Mouse (Mus musculus) intestine, embryonic 15.5 days (tissue): ENCODE data around the gene Apc2. TPM values are rescaled to one million over a fixed set of nuclear protein-coding genes. Genes with fewer than 3 reads are reported as not detected.
"Not testable (repeated sequence)": the region's sequence is repeated elsewhere in the genome, so short reads cannot be mapped to it uniquely, and the experiment has no call there.

Source experiments
- ATAC-seq: fragments of 200-750 bp; cut with Nextera tagmentation; 2 replicates; pipeline ENCODE4 v1.8.0; 2017; ENCODE audit warnings: moderate TSS enrichment, moderate library complexity
- H3K27ac ChIP-seq: fragments of 300-500 bp; sonication (generic); 2 replicates; pipeline ENCODE4 v1.5.1; 2015; ENCODE audit warnings: mild to moderate bottlenecking, inconsistent platforms
- H3K27me3 ChIP-seq: fragments of 300-500 bp; sonication (generic); replicated peaks from 2 replicates; pipeline ENCODE4 v1.6.1; 2015; ENCODE audit warnings: inconsistent platforms
- H3K36me3 ChIP-seq: fragments of 300-500 bp; sonication (generic); 2 replicates; pipeline ENCODE4 v1.6.1; 2015; ENCODE audit warnings: inconsistent platforms
- H3K4me1 ChIP-seq: fragments of 300-500 bp; sonication (generic); replicated peaks from 2 replicates; pipeline ENCODE4 v1.6.1; 2015; ENCODE audit warnings: inconsistent platforms
- H3K4me2 ChIP-seq: fragments of 300-500 bp; sonication (generic); replicated peaks from 2 replicates; pipeline ENCODE4 v1.6.1; 2015; ENCODE audit warnings: mild to moderate bottlenecking, inconsistent platforms
- H3K4me3 ChIP-seq: fragments of 300-500 bp; sonication (generic); replicated peaks from 2 replicates; pipeline ENCODE4 v1.5.1; 2015; ENCODE audit warnings: inconsistent platforms
- H3K9ac ChIP-seq: fragments of 300-500 bp; sonication (generic); 2 replicates; pipeline ENCODE4 v1.6.1; 2015; ENCODE audit warnings: inconsistent platforms
- H3K9me3 ChIP-seq: fragments of 300-500 bp; sonication (generic); 2 replicates; pipeline ENCODE4 v1.6.1; 2016; ENCODE audit warnings: inconsistent platforms
- WGBS: fragments of 180-500 bp; shearing (Covaris S2); methylation state at CpG from one replicate; pipeline ENCODE4 v1.1.7; 2015; 5-methylcytosine and 5-hydroxymethylcytosine counted together
- polyA plus RNA-seq: library from polyadenylated mRNA; unstranded; fragments of >200 nt; fragmentation: Nextera tagmentation; extraction: Ambion mirVana; gene quantifications from 2 replicates; pipeline ENCODE4 v1.2.1, GENCODE M21; 2015

The Apc2 gene
- 4.9 and 6.5 TPM in 2 replicates for polyA plus RNA-seq

- Histone ChIP-seq H3K4me3 (peak within 1 kb of the TSS; percentile 37), H3K27me3 (peaks cover 37% of the 10 kb centered on the region), H3K27ac (no peak within 1 kb of the TSS), H3K4me2 (peak within 1 kb of the TSS; percentile 78), H3K36me3 (peaks cover 12% of the 10 kb centered on the region), H3K9ac (peak within 1 kb of the TSS; percentile 47), H3K9me3 (no peaks in the 10 kb centered on the region), H3K4me1 (peaks cover 22% of the 10 kb centered on the region)
- 3% methylated on average over 26 of the region's 26 CpGs for WGBS
- ATAC-seq = peak; percentile 52
These were observed at the start of gene Apc2 for GRCm38 (mm10) chr10:80295618-80296425. Gene Apc2 (plus strand): TSS chr10:80295977.

- 46% methylated on average over 6 of the region's 6 CpGs for WGBS
- peaks cover 25% of the 10 kb centered on the region for H3K36me3 ChIP-seq
- H3K4me1 ChIP-seq = peaks cover 20% of the 10 kb centered on the region
- no peak overlapping the region for H3K9ac ChIP-seq
- H3K4me3 ChIP-seq = no peak overlapping the region
- no peaks in the 10 kb centered on the region for H3K27me3 ChIP-seq
- no peak overlapping the region for H3K27ac ChIP-seq
- ATAC-seq = no peak
- no peak overlapping the region for H3K4me2 ChIP-seq
- no peaks in the 10 kb centered on the region for H3K9me3 ChIP-seq
These were observed 47.9 kb upstream of the Apc2 start for GRCm38 (mm10) chr10:80247849-80248248.

GRCm38 (mm10) chr10:80248437-80248836 lies 47.3 kb upstream of the Apc2 start:
- Histone ChIP-seq H3K4me2 (peak overlapping the region; percentile 80), H3K4me3 (peak overlapping the region; percentile 73), H3K36me3 (peaks cover 24% of the 10 kb centered on the region), H3K4me1 (peaks cover 20% of the 10 kb centered on the region)
- not testable (repeated sequence) for H3K9ac ChIP-seq, ATAC-seq, H3K9me3 ChIP-seq, H3K27me3 ChIP-seq, H3K27ac ChIP-seq
- WGBS = 26% methylated on average over 3 of the region's 3 CpGs

GRCm38 (mm10) chr10:80248971-80249640 lies 46.7 kb upstream of the Apc2 start, which contains the start of gene Ndufs7:
Gene Ndufs7 (plus strand): TSS chr10:80249121.
- WGBS = under 1% methylated on average over 53 of the region's 53 CpGs
- peak within 1 kb of the TSS; percentile 90 for H3K27ac ChIP-seq
- H3K9me3 ChIP-seq = no peaks in the 10 kb centered on the region
- H3K36me3 ChIP-seq = peaks cover 21% of the 10 kb centered on the region
- H3K4me1 ChIP-seq = peaks cover 20% of the 10 kb centered on the region
- peak within 1 kb of the TSS; percentile 75 for H3K9ac ChIP-seq
- H3K4me3 ChIP-seq = peak within 1 kb of the TSS; percentile 73
- peak; percentile 94 for ATAC-seq
- H3K27me3 ChIP-seq = no peaks in the 10 kb centered on the region
- peak within 1 kb of the TSS; percentile 80 for H3K4me2 ChIP-seq

- ATAC-seq = no peak
- Histone ChIP-seq H3K27me3 (no peaks in the 10 kb centered on the region), H3K4me3 (peak overlapping the region; percentile 73), H3K36me3 (peaks cover 23% of the 10 kb centered on the region), H3K9ac (peak overlapping the region; percentile 75), H3K9me3 (no peaks in the 10 kb centered on the region), H3K27ac (peak overlapping the region; percentile 90), H3K4me2 (peak overlapping the region; percentile 80), H3K4me1 (peaks cover 23% of the 10 kb centered on the region)
- 40% methylated on average over 2 of the region's 2 CpGs for WGBS
These were observed 45.7 kb upstream of the Apc2 start for GRCm38 (mm10) chr10:80250059-80250458.

GRCm38 (mm10) chr10:80250573-80250972 lies 45.2 kb upstream of the Apc2 start:
- peaks cover 24% of the 10 kb centered on the region for H3K36me3 ChIP-seq
- no peaks in the 10 kb centered on the region for H3K9me3 ChIP-seq
- no peaks in the 10 kb centered on the region for H3K27me3 ChIP-seq
- peaks cover 23% of the 10 kb centered on the region for H3K4me1 ChIP-seq
- no peak for ATAC-seq
- 86% methylated on average over 4 of the region's 4 CpGs for WGBS
- H3K4me2 ChIP-seq = peak overlapping the region; percentile 80
- H3K27ac ChIP-seq = no peak overlapping the region
- peak overlapping the region; percentile 75 for H3K9ac ChIP-seq
- H3K4me3 ChIP-seq = no peak overlapping the region

GRCm38 (mm10) chr10:80252011-80252410 lies 43.8 kb upstream of the Apc2 start:
- no peak overlapping the region for H3K4me3 ChIP-seq
- H3K27ac ChIP-seq = no peak overlapping the region
- no peaks in the 10 kb centered on the region for H3K9me3 ChIP-seq
- ATAC-seq = no peak
- H3K27me3 ChIP-seq = no peaks in the 10 kb centered on the region
- H3K9ac ChIP-seq = no peak overlapping the region
- peaks cover 36% of the 10 kb centered on the region for H3K36me3 ChIP-seq
- no peak overlapping the region for H3K4me2 ChIP-seq
- peaks cover 23% of the 10 kb centered on the region for H3K4me1 ChIP-seq

GRCm38 (mm10) chr10:80252493-80253274 lies 43.1 kb upstream of the Apc2 start:
- H3K4me2 ChIP-seq = no peak overlapping the region
- H3K36me3 ChIP-seq = peaks cover 40% of the 10 kb centered on the region
- H3K4me3 ChIP-seq = no peak overlapping the region
- no peaks in the 10 kb centered on the region for H3K9me3 ChIP-seq
- H3K9ac ChIP-seq = no peak overlapping the region
- no peak overlapping the region for H3K27ac ChIP-seq
- WGBS = 87% methylated on average over 11 of the region's 11 CpGs
- H3K4me1 ChIP-seq = peaks cover 23% of the 10 kb centered on the region
- no peak for ATAC-seq
- no peaks in the 10 kb centered on the region for H3K27me3 ChIP-seq

GRCm38 (mm10) chr10:80253551-80253950 lies 42.2 kb upstream of the Apc2 start:
- Histone ChIP-seq H3K9me3 (no peaks in the 10 kb centered on the region), H3K27ac (no peak overlapping the region), H3K4me1 (peaks cover 19% of the 10 kb centered on the region), H3K27me3 (no peaks in the 10 kb centered on the region), H3K4me2 (no peak overlapping the region), H3K4me3 (no peak overlapping the region), H3K36me3 (peaks cover 48% of the 10 kb centered on the region), H3K9ac (no peak overlapping the region)
- whole genome bisulfite sequencing = 79% methylated on average over 6 of the region's 6 CpGs
- no peak for ATAC-seq

GRCm38 (mm10) chr10:80254331-80255297 lies 41.2 kb upstream of the Apc2 start:
- H3K36me3 ChIP-seq = peaks cover 52% of the 10 kb centered on the region
- no peak for ATAC-seq
- no peak overlapping the region for H3K27ac ChIP-seq
- no peaks in the 10 kb centered on the region for H3K9me3 ChIP-seq
- no peak overlapping the region for H3K4me2 ChIP-seq
- no peak overlapping the region for H3K4me3 ChIP-seq
- no peaks in the 10 kb centered on the region for H3K27me3 ChIP-seq
- H3K4me1 ChIP-seq = peaks cover 25% of the 10 kb centered on the region
- H3K9ac ChIP-seq = no peak overlapping the region
- WGBS = 92% methylated on average over 26 of the region's 26 CpGs

GRCm38 (mm10) chr10:80255881-80256535 lies 39.8 kb upstream of the Apc2 start:
- no peak overlapping the region for H3K9ac ChIP-seq
- no peak for ATAC-seq
- H3K36me3 ChIP-seq = peaks cover 52% of the 10 kb centered on the region
- no peaks in the 10 kb centered on the region for H3K27me3 ChIP-seq
- WGBS = 85% methylated on average over 5 of the region's 5 CpGs
- peaks cover 22% of the 10 kb centered on the region for H3K4me1 ChIP-seq
- no peak overlapping the region for H3K27ac ChIP-seq
- H3K4me2 ChIP-seq = no peak overlapping the region
- no peaks in the 10 kb centered on the region for H3K9me3 ChIP-seq
- no peak overlapping the region for H3K4me3 ChIP-seq
